Mouse (Mus musculus) kidney, adult 2 months (tissue): ENCODE data around the gene Dpp7.

Experiments
- CTCF ChIP-seq: fragments of 200-500 bp; conservative IDR thresholded peaks from 2 replicates; pipeline ENCODE4 v1.5.1; 2011; ENCODE audit warnings: low read depth, mild to moderate bottlenecking, control low read depth, low read length, moderate library complexity, mixed read lengths; ENCODE audit not compliant: insufficient read depth, insufficient read length
- POLR2A ChIP-seq: fragments of 200-500 bp; IDR thresholded peaks from one replicate; pipeline ENCODE4 v1.6.1; 2011; ENCODE audit warnings: low read depth, low read length, control low read depth

DNA sequence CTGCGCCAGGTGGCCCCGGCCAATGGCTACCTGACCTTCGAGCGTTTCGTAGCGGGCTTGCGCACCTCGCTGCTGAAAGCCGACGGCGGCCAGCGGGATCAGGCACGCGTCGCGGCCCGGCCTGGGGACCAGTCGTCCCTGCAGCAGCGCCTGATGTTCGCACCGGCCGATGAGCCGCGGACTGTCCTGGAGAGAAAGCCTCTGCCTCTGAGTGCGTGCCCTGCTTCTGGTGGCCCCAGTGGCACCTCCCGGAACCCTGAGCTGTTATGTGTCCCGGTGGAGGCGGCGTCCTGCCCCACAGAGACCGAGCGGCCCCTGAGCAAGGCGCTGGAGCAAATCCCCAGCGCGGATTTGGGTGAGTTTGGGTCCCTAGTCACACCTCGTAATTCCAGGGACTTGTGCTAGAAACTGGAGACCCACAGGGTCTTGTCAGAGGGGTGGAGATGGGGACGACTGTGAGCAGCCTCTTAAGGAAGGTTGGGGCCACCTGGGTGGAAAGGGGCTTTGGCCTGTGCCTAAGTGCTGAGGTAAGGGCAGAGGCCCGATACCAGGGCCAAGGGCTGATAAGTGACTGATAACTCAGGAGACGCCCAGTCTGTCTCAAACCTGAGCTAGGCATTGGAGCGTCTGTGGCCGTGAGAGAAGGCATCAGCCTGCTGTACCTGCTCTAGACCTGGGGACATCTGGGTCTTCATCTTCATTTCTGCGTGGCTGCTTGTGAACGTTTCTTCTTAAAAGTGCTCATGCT lies 16.7 kb upstream of the Dpp7 start:
- TF ChIP-seq CTCF, result no peak
- no peak for TF ChIP-seq POLR2A
